Mouse (Mus musculus): ENCODE measurements at regions not wholly inside any gene's neighbourhood (a gene's known extent, or its start where the extent isn't known, plus 50 kb on each side); places are given as distances from the start of the nearest gene placed in this dataset.

DNA sequence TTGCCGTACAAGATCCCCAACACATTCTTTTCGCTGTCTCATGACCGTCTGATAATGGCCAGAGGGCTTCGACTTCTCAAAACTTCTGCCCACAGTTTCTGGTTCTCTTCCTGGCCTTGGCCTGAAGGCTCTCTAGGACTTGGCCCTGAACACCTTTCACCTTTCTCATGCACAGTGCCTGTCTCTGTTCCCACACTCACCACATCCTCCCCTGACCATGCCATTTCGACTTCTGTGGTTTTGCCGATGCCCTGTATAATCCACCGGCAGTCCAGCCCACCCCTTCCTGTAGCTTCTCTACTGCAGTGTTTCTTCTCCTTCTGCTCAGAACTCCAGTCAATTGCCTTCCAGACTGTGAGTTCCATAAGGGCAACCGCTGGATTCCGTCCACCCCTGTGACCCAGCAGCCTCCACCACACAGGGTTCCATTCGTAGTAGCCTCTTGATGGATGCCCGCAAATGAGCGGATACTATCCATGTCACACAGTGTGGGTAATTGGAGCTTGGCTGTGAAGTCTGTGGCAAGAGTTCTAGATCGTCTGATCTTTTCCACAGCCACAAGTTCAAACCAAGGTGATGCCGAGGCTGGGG, 53.3 kb upstream of the Cnih3 start:
- DNase-seq (ENCODE audit: low read depth, low spot score): no peak

DNA sequence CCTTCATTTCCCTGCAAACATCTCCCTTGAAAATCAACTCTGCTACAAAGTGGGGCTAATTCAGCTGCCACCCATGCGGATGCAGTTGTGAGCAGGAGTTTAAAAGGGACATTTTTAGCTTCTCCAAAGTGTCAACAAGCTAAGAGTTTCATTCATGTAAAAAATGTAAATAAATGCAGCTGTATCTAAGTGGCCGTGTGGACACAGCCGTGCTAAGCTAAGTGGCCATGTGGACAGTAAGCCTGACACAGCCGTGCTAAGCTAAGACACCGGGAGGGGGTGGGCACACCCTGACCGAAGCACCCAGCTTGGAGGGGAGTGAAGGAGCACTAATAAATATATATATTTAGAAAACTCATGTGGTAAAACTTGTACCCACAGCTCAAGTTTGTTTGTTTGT, 52.6 kb upstream of the Cnih3 start:
- DNase-seq (ENCODE audit: low read depth, low spot score): no peak

DNA sequence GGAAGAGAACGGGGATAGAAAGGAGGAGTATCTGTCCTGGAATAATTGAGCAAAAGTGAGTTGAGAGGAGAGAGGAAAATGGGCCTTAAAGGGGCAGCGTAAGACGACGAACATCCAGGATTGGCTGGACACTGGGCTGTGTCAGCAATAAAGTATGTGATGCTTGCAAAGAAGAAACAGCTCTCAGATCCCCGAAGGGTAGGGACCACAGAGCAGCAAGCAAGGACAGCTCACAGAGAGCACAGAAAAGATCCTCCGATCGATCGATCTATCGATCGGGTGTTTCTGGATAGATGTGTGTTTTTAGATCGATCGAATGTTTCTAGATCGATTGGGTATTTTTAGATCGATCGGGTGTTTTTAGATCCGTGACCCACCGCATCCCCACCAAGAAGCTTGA, 50.3 kb upstream of the Cnih3 start:
- no peak for DNase-seq (ENCODE audit: low read depth, low spot score)

Measured in c-Kit-negative CD71-positive TER-119-positive erythroid progenitor cells, embryonic 14.5 days (primary cell).